Mouse (Mus musculus): ENCODE results near the gene Sowaha. TPM values are rescaled to one million over a fixed set of nuclear protein-coding genes. Genes with fewer than 3 reads are reported as not detected.

Gene Sowaha
- polyA plus RNA-seq, 1 experiment from 2014 or later, result 0.13 TPM

DNA sequence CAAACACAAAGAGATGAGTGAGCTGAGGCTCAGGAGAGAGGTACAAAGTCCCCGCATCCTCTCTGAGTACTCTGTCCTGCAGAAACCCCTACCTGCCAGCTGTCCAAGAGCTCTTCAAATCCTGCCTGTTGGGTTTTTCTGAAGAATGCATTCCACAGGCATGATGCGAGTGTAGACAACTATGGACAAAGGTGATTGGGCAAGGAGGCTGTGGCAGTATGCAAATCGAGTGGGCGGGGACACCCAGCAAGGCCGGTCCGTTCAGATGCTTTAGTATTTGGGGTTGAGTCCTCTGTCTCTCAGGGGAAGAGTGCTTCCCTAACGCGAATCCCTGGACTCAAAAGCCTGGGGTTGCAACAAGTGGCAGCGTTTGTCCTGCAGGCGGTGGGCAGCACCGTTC is 20.5 kb upstream of the Sowaha start:
- Histone ChIP-seq H3K27ac (no peak overlapping the region), H3K4me3 (peak overlapping the region; percentile 32), H3K9me3 (replicated peaks) (no peaks in the 10 kb centered on the region), H3K36me3 (no peaks in the 10 kb centered on the region), H3K27me3 (ENCODE audit: low read depth, poor library complexity, severe bottlenecking) (peaks cover 22% of the 10 kb centered on the region; the same call in 1 of the 2 replicates), H3K4me1 (peaks cover 16% of the 10 kb centered on the region)
- 11% methylated on average over 11 of the region's 11 CpGs for WGBS
- no peak for DNase-seq (ENCODE audit: low spot score)

DNA sequence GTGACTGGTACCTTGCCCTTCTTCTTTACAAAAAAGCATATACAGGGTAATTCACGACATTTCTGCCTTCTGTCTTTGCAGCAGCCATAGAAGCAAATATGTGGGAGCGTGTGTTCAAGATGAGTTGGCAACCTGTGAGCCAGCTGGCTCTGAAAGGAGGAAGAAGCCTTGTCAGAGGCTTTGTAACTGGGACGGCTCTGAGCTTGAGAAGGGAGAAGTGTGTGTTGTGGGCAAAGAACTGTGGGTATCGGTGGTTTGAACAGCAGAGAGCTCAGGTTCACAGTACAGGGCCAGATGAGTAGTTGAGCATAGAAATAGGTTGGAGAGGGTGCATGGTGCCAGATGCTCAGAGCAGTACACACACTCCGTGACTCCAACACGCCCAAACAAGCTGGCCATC is 16.9 kb upstream of the Sowaha start:
- DNase-seq (ENCODE audit: low spot score), result no peak
- Histone ChIP-seq H3K9me3 (replicated peaks) (no peaks in the 10 kb centered on the region), H3K4me1 (peaks cover 20% of the 10 kb centered on the region), H3K27ac (no peak overlapping the region), H3K27me3 (ENCODE audit: low read depth, poor library complexity, severe bottlenecking) (peaks cover 22% of the 10 kb centered on the region; the same call in 1 of the 2 replicates), H3K4me3 (no peak overlapping the region), H3K36me3 (no peaks in the 10 kb centered on the region)
- 81% methylated on average over 6 of the region's 6 CpGs for WGBS

DNA sequence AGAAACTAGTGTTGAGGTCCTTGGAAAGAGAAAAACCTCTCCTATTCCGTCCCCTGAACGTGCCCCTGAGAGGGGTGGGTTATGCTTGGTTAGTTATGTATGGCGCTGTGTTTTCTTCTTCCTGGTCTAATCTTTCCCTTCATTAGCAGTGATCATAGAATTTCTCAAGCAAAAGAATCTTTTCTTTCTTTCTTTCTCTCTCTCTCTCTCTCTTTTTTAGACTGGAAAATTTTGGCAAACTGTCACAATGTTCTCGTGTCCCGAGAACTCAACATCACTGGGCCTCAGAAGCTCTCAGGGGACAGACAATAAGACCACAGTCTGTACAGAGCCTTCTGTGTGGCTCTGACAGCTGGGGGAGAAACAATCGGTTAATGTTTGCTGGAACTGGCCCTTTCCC is 15.3 kb upstream of the Sowaha start:
- H3K27ac ChIP-seq, result no peak overlapping the region
- DNase-seq (ENCODE audit: low spot score), result no peak
- H3K4me1 ChIP-seq, result peaks cover 17% of the 10 kb centered on the region
- H3K9me3 ChIP-seq (replicated peaks), result no peaks in the 10 kb centered on the region
- peaks cover 22% of the 10 kb centered on the region; the same call in 1 of the 2 replicates for H3K27me3 ChIP-seq (ENCODE audit: low read depth, poor library complexity, severe bottlenecking)
- H3K36me3 ChIP-seq, result no peaks in the 10 kb centered on the region
- 81% methylated on average over 6 of the region's 6 CpGs for WGBS
- H3K4me3 ChIP-seq, result no peak overlapping the region

DNA sequence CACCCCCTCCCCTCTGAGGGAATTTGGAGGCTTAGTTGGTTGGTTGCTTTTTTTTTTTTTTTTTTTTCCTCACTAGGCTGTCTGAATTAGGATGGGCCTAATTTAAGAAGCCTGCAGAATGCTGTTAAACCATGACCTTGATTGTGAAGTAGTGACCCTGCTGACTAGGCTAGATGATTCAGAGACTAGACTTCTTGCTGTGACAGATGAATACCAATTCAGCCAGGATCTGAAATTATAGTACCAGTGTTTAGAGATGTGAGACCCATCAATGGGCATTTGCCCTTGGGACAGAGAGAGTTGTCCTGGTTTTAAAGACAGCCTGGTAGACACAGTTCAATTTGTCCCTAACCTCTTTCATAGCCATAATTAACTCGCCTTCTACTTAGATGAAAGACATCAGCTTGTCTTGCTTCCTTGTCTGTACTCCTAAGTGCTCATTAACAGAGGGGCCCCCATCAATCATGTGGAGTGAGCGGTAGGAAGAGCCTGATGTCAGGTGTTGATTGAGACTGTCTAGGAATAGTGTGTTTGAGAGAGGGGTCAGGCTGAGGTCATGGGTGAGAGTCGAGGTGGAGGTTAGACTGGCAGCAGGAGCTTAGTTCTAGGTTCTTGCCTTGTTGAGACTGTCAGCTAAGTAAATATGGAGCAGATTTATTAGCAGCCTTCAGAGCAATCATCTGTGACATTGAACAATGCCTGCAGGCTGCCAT is 13.3 kb upstream of the Sowaha start:
- Histone ChIP-seq H3K9me3 (replicated peaks) (no peaks in the 10 kb centered on the region), H3K27me3 (ENCODE audit: low read depth, poor library complexity, severe bottlenecking) (peaks cover 13% of the 10 kb centered on the region; the same call in 1 of the 2 replicates)
- DNase-seq (ENCODE audit: low spot score), result no peak

DNA sequence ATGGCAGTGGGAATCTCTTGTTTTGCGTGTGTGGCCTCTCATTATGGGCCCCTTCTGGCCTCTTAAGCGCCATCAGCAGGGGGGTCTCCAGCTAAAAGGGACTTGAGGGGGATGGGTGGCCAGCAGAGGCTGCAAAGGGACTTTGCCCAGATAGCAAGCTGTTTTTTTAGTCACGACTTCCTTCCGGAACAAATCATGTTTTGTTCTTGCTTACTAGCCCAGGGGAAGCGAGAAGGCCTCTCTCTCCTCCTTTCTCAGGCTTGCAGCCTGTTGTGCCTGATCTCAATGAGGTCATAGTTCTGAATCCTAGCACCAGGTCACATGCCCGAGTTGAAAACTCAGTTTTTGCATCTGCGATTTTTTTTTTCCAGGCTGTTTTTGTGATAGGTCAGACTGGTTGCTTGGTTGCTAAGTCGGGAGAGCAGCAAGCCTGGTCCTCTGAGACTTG is 11.9 kb upstream of the Sowaha start:
- Histone ChIP-seq H3K27ac (peak overlapping the region; percentile 61; the same call in 1 of the 2 replicates), H3K27me3 (ENCODE audit: low read depth, poor library complexity, severe bottlenecking) (peaks cover 19% of the 10 kb centered on the region), H3K4me3 (no peak overlapping the region), H3K9me3 (replicated peaks) (no peaks in the 10 kb centered on the region), H3K36me3 (no peaks in the 10 kb centered on the region), H3K4me1 (peaks cover 21% of the 10 kb centered on the region)
- 47% methylated on average over 8 of the region's 8 CpGs for WGBS
- no peak for DNase-seq (ENCODE audit: low spot score)

More for the DNA sequence above, 13.3 kb upstream of the Sowaha start:
- H3K4me3 ChIP-seq, result no peak overlapping the region
- H3K36me3 ChIP-seq, result no peaks in the 10 kb centered on the region
- 22% methylated on average over 3 of the region's 3 CpGs for WGBS
- peaks cover 16% of the 10 kb centered on the region for H3K4me1 ChIP-seq
- no peak overlapping the region for H3K27ac ChIP-seq

DNA sequence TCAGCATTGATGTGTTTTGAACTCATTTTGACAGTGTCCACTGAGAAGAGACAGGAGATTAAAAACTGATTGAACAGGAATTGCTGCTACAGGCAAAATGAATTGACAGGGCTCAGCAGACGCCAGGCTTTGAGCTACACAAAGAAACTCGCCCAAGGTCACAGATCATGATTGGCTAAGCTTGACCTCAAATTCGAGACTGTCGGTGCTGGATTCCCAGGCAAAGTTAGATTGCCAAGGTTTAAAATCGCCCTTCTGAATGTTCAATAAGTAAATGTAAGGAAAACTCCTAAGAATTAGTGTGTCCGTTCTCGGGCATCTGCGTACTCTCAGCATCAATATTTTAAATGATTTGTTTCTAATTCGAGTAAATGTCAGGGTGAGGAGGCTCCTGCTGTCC is 9.3 kb upstream of the Sowaha start:
- Histone ChIP-seq H3K27ac (no peak overlapping the region), H3K9me3 (replicated peaks) (no peaks in the 10 kb centered on the region), H3K4me3 (no peak overlapping the region), H3K27me3 (ENCODE audit: low read depth, poor library complexity, severe bottlenecking) (peaks cover 30% of the 10 kb centered on the region), H3K36me3 (no peaks in the 10 kb centered on the region), H3K4me1 (peaks cover 29% of the 10 kb centered on the region)
- no peak for DNase-seq (ENCODE audit: low spot score)
- WGBS, result 86% methylated on average over 9 of the region's 9 CpGs

DNA sequence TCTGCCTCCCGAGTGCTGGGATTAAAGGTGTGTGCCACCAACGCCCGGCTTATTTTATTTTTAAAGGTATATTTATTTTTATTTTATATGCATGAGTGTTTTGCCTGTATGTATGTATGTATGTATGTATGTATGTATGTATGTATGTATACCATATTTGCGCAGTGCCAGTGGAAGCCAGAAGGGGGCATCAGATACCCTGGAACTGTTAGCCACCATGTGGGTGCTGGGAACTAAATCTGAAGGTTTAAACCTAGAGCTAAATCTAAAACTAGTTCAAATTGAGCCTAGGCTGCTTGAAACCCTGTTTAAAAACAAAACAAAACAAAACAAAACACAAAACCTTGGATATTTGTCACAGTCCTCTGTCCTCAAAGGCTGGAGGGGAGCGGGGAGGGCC is 8.9 kb upstream of the Sowaha start:
- no peak for DNase-seq (ENCODE audit: low spot score)
- Histone ChIP-seq H3K36me3 (no peaks in the 10 kb centered on the region), H3K4me3 (no peak overlapping the region), H3K4me1 (peaks cover 29% of the 10 kb centered on the region), H3K27me3 (ENCODE audit: low read depth, poor library complexity, severe bottlenecking) (peaks cover 30% of the 10 kb centered on the region), H3K27ac (no peak overlapping the region), H3K9me3 (replicated peaks) (no peaks in the 10 kb centered on the region)
- 95% methylated on average over 5 of the region's 5 CpGs for WGBS

DNA sequence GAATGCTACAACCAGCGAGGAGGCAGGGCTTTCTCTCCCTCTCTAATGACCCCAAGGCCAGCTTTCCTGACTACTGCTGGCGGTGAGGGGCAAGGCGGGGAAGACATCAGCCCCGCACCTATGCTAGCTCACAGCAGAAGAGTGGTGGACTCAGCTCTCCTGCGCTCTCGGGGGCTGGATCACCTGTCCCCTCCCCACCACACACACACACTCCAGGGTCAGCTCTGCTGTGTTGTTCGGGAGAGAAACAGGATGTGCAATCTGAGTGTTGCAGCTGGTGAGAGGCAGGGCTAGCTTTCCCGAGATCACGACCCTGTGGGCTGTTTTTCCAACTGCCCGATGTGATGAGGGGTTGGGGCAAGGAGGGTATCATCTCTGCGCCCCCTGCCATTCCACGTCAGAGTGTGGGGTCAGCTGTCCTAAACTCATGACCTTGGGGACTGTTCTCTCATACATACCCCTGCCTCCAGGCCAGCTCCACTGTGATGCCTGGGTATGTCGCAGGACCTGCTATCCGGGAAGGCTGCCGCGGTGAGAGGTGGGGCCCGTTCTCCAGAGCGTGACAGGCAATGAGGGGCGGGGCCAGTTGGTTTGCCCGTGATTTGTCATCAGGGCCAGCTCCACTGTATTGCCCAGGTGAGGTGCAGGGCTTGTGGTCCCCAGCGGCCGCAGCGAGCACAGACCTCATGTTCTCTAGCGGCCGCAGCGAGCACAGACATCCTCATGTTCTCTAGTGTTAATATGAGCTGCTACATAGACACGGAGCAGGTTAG is 6.9 kb upstream of the Sowaha start:
- H3K27me3 ChIP-seq (ENCODE audit: low read depth, poor library complexity, severe bottlenecking), result peaks cover 44% of the 10 kb centered on the region
- no peaks in the 10 kb centered on the region for H3K9me3 ChIP-seq (replicated peaks)
- H3K27ac ChIP-seq, result no peak overlapping the region
- H3K4me1 ChIP-seq, result peaks cover 18% of the 10 kb centered on the region
- 12% methylated on average over 27 of the region's 27 CpGs for WGBS
- no peaks in the 10 kb centered on the region for H3K36me3 ChIP-seq
- peak overlapping the region; percentile 33 for H3K4me3 ChIP-seq
- peak; percentile 57 for DNase-seq (ENCODE audit: low spot score)

DNA sequence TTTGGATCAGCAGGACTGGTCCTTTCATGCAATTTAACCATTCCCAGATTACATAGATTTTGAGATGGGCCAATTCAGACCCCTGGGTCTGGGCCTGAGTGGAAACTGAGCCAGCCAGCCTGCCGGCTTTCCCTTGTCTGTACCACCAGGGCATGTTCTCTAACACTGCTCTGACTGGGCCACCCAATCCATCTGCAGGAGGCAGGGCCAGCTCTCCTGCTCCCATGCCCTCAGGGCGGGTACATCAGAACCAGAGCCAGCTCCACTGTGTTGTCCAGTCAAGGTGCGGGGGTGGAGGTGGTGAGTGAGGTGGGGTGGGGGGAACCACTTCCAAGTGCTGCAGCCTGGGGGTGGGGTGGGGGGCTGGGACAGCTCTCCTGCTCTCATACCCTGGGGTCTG is 6.3 kb upstream of the Sowaha start:
- H3K4me3 ChIP-seq, result 0 out of 2 replicates have a peak overlapping the region, but pooled peaks have one; percentile 33
- DNase-seq (ENCODE audit: low spot score), result no peak
- peaks cover 49% of the 10 kb centered on the region for H3K27me3 ChIP-seq (ENCODE audit: low read depth, poor library complexity, severe bottlenecking)
- 51% methylated on average over 3 of the region's 3 CpGs for WGBS
- H3K27ac ChIP-seq, result no peak overlapping the region
- peaks cover 14% of the 10 kb centered on the region for H3K4me1 ChIP-seq
- H3K36me3 ChIP-seq, result no peaks in the 10 kb centered on the region
- no peaks in the 10 kb centered on the region for H3K9me3 ChIP-seq (replicated peaks)

DNA sequence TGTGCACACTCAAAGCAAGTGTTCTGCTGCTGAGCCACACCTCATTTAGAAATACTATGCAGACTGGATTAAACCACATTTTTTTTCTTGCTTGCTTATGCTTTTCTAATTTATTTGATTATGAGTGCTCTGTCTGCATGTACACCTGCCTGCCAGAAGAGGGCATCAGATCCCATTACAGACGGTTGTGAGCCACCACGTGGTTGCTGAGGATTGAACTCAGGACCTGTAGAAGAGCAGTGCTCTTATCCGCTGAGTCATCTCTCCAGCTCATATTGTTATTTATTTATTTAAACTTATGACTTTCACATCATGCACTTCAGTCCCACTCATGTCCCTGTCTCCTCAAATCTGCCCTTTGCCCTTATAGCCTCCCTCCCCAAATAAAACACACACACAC is 5.6 kb upstream of the Sowaha start:
- no peak overlapping the region for H3K4me3 ChIP-seq
- no peaks in the 10 kb centered on the region for H3K36me3 ChIP-seq
- WGBS, result 50% methylated on average over 3 of the region's 3 CpGs
- no peak for DNase-seq (ENCODE audit: low spot score)
- no peak overlapping the region for H3K27ac ChIP-seq
- H3K27me3 ChIP-seq (ENCODE audit: low read depth, poor library complexity, severe bottlenecking), result peaks cover 56% of the 10 kb centered on the region
- H3K4me1 ChIP-seq, result peaks cover 14% of the 10 kb centered on the region
- no peaks in the 10 kb centered on the region for H3K9me3 ChIP-seq (replicated peaks)

DNA sequence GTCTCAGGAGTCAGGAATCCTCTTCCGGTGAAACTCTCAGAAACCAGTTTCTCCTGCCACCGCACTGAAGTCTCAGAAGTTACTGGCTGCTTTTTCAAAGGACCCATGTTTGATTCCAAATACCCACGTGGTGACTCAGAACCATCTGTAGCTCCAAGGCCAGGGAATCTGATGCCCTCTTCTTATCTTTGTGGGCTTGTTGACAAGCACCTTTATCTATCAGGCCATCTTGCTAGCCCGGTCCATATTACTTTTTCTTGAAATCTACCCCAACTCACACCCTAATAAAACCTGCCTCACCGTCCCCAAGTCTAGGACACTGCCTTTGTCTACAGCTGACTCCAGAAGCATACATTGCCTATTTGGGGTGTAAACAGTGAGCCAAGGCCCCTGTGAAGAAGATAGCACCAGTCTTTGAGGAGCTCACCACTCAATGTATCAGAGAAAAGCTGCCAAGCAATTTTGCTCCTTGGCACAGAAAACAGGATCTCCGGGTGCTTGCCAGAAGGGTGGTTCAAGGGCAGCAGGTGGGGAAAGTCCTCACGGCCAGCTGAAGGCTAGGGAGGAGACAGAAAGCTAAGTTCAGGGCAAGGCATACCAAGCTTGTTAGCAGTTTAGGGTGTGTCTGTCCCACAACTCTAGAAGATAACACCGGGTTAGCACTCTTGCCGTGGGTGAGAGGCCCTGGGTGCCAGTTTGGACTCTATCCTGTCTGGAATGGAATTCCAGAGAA is 3.3 kb upstream of the Sowaha start:
- Histone ChIP-seq H3K4me3 (no peak overlapping the region), H3K9me3 (replicated peaks) (no peaks in the 10 kb centered on the region), H3K27me3 (ENCODE audit: low read depth, poor library complexity, severe bottlenecking) (peaks cover 76% of the 10 kb centered on the region), H3K4me1 (peaks cover 31% of the 10 kb centered on the region), H3K27ac (no peak overlapping the region), H3K36me3 (no peaks in the 10 kb centered on the region)
- 74% methylated on average over 9 of the region's 9 CpGs for WGBS
- DNase-seq (ENCODE audit: low spot score), result no peak

DNA sequence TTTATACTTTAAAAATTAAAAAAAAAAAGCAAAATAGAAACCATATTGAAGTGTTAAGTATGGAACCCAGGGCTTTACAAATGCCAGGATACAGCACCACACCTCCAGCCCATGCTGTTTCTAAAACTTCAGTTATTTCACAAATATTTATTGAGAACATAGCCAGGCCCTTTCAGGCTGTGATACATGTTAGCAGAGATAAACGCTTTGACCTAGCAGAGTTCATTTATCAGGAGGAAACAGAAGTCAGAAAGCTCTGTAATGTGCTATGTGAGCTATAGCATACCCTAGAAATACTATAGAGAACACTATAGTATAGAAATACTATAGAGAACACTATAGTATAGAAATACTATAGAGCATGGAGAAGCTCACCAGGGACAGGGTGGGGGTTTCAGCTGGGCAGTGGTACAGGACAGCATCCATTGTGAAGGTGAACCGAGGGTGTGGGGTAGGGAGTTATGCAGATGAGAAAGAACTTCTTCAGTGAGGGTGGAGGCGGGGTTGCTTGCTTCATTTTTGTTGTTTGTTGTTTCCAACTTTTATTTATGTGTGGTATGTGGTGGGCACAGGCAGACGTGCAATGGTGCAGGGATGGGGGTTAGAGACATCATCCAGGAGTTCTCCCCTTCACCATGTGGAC is 1.1 kb upstream of the Sowaha start:
- H3K4me1 ChIP-seq, result peaks cover 24% of the 10 kb centered on the region
- no peak overlapping the region for H3K27ac ChIP-seq
- WGBS, result 72% methylated on average over 4 of the region's 4 CpGs
- DNase-seq (ENCODE audit: low spot score), result no peak
- no peaks in the 10 kb centered on the region for H3K9me3 ChIP-seq (replicated peaks)
- no peak overlapping the region for H3K4me3 ChIP-seq
- H3K27me3 ChIP-seq (ENCODE audit: low read depth, poor library complexity, severe bottlenecking), result peaks cover 76% of the 10 kb centered on the region
- H3K36me3 ChIP-seq, result no peaks in the 10 kb centered on the region
